Mouse (Mus musculus) megakaryocyte progenitor cell, adult 5-6 weeks (primary cell): Measurements from ENCODE around the gene Cytip. TPM values are rescaled to one million over a fixed set of nuclear protein-coding genes. Genes with fewer than 3 reads are reported as not detected.

ENCODE experiments used
- ATAC-seq: replicated peaks from 2 replicates; pipeline ENCODE4 v1.8.0; 2016; ENCODE audit warnings: mild to moderate bottlenecking, moderate TSS enrichment, inconsistent platforms; ENCODE audit not compliant: poor library complexity
- total RNA-seq, 2 experiments: library from RNA; stranded (forward) in 1 of 2; stranded (reverse) in 1 of 2; fragments of 157-497, 149-512 nt in 1 of 2; fragments of 200-1000 nt in 1 of 2; gene quantifications; 2 replicates each; pipeline versions ENCODE4 v1.2.3 to v1.2.4; 2015 to 2017

Cytip gene
- total RNA-seq (2015): 14.7 and 26.8 TPM in 2 replicates
- 34.1 and 46.1 TPM in 2 replicates for total RNA-seq (2017)

DNA sequence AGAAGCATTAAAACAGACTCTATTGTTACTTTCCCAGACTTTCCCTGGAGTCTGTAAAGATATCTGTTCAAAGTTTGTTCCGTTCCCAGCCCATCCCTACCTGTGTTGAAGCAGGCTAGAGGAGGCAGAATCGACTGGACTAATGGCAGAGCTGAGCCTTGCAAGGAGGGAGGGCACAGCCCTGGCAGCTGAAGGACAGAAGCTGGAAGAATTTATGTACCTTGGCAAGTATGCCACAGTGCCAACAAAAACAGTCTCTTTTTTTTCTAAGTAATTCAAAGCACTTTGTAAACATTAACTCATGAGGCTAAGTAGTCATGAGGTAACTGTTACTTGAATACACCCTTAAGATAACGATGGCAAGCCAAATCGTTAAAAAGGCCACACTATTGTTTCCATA, at the start of gene Cytip:
TSS of gene Cytip (minus strand) at position 187 of the 400 bp plus-strand sequence.
- no peak for ATAC-seq

DNA sequence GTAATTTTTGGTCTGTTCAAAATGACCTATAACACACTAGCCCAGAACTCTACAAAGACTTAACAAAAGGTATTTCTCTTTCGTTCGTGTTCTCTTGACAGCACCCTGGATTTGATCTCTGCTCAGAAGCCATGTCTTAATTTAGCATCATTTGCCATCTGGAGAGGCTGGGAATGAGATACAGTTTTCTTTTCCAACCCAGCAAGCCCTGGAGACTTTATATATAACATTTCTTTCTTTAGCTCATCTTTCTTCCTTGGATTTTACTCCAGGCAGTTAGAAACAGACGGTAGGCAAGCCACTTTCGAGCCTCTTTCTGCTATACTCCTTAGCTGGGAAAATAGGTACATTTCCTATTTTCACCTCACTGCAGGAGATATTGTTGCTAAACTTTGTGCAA, 45.3 kb upstream of the Cytip start:
- ATAC-seq: no peak

DNA sequence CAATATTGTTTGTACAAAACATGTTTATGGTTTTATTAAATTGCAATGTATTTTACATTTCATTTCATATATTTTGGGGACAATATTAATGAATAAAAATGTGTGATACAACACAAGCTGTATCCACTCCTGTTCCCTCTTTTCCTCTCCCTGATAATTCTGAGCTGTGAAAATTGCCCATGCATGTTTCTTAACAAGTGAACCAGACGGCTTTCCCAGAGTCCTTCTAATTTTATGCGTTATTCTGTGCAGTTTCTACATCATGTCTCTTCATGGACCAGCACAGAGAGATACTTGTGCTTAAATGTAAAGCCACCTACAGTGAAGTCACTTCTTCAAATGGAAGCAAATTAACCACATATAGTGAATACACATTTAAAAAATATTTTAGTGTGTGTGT, 42.2 kb upstream of the Cytip start:
- no peak for ATAC-seq

DNA sequence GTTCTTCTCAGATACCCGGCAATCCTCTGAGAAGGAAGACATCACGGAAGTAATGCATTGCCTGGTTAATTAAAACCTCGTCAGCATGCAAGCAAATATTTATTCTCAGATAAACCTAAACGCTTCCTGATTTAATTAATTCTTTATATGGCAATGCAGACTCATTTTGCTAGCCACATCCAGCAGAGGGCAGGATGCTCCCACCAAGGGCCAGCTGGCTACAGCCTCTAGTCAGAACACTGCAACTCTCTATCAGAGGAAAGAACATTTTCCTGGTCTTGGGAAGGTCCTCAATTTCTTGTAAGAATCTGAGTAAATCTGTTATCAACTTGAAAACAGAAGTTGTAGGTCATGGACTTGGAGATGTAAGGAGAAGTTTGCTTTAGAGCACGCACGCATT, 4.1 kb upstream of the Cytip start:
- ATAC-seq: peak; percentile 86

DNA sequence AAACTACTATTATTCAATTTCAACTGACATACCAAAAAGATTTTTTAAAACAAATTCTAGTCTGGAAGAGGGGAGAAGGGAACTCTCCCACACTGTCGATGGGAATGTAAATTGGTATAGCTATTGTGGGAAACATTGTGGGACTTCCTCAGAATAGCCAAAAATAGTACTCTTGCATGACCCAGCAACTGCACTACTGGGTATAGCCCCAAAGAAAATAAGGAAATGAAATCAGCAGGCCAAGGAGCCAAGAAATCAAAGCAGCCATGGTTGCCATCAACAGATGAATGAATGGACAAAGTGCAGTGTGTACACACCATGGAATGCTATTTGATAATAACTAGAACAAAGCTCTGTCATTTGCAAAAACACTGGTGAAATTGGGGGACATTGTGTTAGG, 1.5 kb upstream of the Cytip start:
- peak; percentile 86 for ATAC-seq

DNA sequence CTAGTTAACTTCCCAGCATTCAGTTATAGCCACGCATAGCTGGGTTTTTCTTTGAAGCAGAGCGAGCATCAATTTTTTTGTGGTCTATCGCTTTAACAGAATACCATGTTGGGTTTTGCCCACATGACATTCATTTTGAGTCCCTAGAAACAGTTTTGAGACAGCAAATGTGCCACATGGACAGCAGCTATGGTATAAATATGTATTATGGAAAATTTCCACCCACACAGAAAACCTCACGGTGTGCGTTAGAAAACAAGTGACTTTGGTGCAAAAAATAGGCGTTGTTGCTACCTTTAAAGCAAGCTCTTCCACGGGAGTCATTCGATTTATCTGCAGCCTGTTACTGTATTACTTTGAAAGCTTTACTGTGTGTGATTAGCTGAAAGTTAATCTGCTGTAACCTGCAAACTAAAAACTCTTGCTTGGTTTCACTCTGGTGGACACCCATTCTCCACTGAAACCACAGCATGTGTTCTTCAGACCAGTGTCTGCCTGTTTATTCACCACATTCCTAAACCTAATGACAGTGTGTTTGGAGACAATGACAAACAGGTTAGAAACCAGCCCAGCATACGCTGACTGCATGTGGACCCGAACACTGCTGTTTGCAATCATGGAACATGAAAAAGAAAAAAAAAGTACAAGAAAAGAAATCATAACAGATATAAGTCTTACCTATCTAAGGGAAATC, 763 bp downstream of the Cytip start:
- ATAC-seq: no peak

DNA sequence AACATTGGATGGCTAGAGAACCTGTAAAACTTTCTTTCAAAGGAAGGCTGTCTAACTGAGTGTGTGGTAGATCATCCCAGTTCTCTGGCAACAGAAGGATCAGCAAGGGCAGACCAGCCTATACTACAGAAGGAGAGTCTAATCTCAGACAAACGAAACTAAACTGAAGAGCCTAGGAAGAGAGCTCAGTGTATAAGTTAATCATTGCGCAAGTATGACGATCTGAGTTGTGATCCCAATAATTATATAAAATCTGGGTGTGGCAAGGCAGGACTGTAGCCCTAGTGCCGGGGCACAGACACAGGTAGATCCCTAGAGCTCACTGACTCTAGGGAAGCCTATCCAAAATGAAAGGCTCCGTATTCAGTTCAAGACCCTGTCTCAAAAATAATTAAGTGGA, 3.2 kb downstream of the Cytip start:
- ATAC-seq: no peak

DNA sequence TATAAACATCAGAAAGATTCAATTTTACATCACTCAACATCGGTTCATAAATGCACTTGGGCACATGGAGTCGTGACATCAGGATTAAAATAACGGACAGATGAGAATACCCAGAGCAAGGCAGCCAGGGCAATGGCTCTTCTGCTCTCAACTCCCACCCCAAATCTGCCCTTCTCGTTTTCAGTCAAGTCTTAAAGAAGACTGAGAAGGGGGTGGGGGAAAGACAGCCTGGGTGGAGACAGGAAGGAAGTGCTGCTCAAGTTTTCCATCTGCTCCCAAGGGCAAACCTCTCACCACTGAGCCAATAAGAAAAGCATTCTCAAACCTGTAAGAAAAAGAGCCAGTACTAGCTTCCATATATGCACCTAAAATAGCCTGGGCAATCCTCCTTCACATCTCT, 5.8 kb downstream of the Cytip start:
- ATAC-seq: peak; percentile 49

DNA sequence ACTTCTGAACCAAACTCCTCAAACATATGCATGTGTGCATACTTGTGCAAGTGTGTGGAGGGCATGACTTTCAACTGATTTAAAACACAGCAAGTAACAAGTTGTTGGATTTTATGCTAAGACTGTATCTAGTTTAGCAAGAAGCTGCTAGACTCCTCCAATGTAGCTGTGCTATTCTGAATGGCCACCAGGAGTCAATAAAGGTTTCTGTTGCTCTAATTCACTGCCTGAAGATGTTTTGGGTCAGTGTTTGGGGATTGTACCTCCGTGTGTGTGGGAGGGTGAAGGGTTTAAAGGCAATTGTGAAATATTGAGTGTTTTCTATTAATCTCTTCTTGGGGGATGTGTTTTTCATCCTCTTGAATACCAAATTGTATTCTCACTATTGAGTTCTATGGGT, 6.4 kb downstream of the Cytip start:
- ATAC-seq: peak; percentile 66; the same call in 1 of the 2 replicates

DNA sequence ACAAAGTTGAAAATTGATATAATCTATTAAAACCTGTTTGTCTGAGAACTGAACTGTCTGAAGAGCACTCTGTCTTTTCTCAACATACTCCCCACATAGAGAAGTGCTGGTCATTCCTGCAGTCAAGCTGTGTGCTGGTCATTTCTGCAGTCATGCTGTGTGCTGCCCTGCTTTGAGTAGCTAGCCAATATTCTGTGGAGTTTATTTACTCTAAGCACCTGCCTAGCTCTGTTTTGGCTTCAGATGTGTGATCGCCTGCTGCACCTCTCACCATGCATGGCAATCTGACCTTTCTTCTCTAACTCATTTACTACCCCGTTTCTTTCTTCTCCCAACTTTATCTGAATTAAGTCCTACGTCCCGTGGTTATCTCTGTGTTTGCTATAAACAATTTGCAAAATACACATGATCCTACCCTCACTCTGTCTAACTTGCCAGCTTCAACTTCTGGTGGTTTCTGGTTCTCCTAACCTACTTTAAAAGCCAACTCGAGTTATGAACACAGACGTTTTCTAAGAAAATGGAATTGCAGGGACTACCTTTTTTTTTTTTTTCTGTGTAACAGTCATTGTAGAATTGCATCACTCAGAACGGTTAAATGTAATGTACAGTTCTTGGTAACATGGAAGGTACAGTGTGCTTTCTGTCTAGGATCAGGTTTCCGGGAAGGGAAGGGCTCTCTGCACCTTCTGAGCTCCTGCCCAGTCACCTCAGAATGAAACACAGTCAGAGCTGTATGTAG, 7.9 kb downstream of the Cytip start:
- no peak for ATAC-seq

DNA sequence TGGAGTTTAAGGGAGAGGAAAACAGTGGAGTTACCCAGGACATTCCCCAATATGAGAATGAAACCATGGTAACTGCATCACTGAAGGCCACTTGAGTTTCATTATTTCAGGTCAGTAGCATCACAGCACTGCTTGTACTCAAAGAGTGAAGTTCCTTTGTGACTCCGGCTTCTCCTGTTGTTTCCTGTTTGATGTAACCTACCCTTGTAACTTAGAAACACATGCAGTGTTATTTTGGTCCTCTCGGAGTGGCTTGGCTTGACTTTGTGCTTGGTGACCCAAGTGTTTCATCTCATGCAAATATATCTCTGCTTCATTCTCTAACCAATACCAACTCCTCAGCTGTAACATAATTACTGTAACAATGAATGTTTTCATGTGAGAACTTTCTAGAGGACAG, 11.1 kb downstream of the Cytip start:
- peak; percentile 15; the same call in 1 of the 2 replicates for ATAC-seq

DNA sequence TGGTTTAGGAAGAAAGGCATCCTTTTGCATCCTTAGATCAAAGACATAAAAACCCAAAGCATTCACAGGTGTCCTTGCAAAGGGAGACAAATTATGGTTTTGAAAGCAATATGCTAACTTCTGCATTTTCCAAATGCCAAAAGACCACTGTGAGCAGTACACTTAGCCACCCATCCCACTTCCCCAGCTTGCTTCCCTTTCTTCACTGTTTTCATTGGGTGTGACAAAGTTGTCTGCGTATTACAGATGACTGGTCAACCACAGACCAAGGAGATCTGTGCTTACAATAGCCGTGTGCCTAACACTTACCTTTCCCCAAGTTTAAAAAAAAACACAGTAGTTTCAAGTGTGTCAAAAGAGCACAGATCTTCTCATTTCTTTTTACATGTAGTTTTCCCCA, 11.7 kb downstream of the Cytip start:
- ATAC-seq: peak; percentile 95

DNA sequence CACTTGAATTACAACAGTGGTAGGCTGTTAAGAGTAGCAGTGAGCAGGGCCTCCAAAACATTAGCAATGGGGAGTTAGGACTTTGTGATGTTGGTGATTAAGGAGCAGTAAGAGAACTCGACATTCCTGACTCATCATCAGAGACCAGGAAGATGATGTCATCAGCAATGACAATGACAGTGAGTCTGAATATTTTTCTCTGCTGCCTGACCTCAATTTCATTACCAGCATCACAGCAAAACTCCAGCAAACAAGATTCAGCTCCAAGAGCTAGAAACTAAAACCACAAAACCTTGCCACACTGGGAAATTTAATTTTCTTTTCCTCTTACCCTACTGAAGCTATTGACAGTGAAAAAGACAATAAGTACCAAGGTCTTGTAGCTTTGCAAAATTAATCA, 14.6 kb downstream of the Cytip start:
- no peak for ATAC-seq

DNA sequence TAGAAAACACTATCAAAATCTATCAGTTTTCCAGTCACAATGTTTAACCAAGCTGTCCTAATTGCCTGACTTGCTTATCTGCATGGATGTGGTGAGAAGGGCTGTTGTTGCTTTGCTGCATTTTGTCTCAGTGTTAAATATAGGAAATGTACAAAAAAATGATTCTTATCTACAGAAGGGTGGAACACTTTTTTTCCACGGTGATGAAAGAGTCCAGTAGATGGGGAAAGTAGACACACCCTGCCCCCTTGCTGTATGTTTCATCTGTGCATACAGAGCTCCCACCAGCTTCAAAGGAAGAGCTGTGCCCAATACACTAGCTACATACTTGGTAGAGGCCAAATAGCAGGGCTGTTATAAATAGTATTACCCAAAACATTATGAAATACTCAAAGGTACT, 16.3 kb downstream of the Cytip start:
- ATAC-seq: peak; percentile 69

DNA sequence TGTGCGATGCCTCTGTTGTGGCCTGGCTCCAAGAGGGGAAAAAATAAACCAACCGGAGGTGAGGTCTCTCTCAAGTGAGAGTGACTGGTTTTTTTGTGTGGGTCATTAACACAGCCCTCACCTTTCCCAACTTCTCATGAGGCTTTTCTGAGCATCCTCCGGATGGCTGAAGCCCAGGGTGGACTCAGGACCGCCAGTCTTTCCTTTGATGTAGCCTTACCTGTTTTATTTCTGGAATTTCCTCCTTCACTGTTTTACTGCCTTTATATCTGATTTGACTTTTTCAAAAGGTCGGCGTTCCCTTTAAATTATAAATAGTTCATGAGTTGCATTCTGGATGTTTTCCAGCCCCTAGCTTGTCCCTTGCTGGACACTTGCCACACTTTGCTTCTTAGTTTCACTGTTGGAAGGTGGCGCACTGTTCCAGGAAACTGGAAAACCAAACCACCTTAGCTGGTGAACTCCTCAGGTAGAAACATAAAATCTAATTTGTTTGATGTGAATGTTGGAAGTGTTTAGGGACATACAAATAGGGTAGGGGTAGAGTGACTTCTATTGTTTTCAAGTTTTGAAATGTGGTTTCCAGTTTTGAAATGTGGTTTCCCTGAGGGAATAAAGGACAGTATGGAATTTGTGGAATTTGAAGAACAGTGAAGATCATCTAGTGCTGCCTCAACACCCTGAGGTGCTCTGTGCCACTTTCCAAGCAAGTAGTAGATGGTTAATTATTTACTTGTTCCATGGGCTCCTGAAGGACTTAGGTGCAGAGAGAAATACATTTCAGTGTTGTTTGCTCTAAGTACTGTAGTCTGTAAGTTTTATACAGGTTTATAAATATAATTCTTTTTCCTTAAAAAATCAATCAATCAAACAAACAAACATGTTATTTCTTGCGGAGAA, 19.7 kb downstream of the Cytip start:
- ATAC-seq: no peak

DNA sequence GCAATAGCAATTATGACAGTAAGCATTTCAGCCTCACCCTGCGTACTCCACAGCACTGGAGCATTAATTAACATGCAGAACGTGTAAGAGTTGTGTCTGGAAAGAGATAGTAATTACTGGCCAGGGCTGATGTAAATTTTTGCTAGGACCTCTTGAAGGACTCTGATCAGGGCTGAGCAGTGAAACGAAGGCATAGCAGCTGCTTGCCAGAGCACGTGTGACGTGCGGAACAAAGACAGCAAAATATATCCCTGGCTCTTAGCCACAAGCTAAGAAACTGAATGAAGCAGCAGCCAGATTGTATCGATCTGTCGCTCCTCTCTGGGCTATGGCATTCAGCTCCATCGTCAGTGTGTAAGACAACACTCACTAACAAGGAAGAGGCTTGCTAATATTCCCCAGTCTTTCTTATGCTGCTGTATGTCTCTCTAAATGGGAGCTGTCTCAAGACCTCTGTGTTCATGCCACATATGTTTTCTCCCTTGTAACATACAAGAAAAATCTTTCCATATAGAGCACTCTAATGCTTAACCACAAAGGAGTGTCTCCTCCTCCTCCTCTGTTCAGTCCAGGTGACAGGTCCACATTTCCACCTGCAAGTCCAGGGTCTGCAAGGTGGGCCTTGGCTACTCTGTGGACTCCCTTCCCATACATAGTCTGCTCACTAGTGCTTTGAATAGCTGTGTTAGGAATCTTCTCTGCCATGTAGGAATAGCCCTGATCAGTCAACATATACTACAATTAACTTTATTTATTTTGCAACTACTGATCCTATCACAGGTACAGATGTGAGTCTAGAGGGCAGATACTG, 20.7 kb downstream of the Cytip start:
- no peak for ATAC-seq

DNA sequence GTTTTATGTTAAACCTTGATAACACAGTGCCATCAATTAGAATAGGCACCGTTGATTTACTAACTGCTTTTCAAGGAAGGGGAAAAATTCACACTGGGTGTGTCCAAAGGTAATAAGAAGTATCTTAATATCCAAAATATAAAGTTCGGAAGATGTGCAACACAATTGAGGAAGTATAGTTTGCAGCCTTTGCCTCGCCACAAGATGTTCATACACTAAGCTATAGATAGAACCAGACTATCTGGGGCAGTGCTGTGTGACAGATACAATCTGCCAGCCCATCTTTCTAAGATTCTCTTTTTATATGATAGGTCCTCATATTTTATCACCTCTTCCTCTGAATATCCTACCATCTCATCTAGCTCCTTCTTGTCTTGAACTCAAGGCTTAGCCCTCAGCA, 22.4 kb downstream of the Cytip start:
- ATAC-seq: peak; percentile 70

DNA sequence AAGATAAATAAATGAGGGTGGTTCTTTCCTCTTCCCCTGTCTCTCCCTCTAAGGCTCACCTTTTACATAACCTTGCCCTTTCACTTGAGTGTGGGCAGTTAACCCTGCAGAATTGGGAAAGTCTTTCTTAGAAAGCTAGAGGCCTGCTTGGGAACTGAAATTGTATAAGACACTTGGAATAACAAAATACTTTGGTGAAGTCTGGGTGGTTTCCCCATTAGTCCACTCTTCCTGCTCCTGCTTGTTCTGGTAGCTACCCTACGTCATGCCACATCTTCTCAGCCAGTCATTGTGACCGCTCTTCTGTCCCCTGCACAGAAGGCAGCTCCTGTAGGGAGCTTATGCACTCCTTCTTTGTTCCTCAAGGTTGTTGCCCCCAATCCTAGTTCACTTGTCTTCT, 26.2 kb downstream of the Cytip start:
- ATAC-seq: no peak

DNA sequence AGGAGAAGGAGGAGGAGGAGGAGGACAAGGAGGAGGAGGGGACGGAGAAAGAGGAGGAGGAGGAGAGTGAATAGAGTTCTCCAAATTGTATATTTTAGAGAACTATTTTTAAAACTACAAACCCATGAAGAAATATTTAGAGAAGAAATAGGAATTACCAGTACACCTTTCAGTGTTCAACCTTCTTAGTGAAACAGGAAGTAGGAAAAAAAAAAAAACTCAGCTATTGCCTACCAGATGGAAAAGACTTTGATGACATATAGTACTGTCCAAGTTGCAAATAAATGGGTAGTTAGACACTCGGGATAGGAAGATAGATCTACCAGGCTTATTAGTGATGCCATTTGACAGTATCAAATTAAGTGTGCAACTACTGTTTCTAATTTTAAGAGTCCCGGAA, 27.7 kb downstream of the Cytip start:
- ATAC-seq: no peak

DNA sequence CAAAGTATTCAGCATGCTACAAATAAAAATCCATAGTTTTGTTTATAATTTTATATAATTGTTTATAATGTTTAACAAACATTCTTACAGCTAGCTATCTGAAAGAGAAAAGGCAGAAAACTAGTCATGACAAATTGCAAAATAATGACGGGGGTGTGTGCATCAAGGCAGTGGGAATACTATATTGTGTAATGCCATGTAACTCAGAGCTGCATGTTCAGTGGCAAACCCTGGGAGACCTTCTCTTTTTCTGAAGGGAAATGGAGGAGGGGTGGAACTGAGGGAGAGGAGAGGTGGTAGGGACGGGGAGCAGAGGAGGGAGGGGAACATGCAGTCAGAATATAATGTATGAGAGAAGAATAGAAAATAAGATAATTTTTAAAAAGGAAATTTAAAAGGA, 28.6 kb downstream of the Cytip start:
- ATAC-seq: peak; percentile 79
